Mouse (Mus musculus): Measurements from ENCODE around the gene Mfsd6l.

Gene Mfsd6l

DNA sequence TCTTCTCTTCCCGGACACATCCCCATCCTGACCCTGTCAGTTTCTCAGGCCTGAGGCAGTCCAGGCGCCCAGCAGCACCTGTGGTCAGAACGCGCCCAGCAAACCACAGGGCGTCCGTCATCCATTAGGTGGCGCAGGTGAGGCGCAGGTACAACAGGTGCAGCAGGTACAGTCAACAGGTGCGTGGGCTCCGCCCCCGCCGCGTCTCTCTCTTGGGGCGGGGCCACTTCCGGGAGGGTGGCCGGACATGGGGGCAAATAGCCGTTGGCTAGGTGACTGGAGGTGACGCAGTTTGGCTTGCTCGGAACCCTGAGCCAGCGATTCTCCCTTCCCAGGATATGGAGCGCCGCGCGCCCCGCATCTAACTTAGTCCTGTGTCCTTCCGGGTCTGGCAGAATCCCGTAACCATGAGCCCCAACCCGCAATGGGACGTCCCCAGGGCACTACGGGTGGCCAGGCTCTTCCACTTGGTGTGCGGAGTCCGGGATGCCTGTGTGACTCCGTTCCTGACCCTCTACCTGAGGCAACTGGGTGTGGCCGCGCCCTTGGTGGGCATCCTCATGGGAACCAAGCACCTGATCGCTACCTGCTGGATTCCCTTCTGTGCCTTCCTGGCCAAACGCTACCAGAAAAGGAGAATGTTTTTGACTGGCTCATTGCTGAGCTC is at the start of gene Mfsd6l:
Gene Mfsd6l (plus strand): TSS at position 269 of the 667 bp plus-strand sequence.
- DNase-seq, result peak; percentile 39

DNA sequence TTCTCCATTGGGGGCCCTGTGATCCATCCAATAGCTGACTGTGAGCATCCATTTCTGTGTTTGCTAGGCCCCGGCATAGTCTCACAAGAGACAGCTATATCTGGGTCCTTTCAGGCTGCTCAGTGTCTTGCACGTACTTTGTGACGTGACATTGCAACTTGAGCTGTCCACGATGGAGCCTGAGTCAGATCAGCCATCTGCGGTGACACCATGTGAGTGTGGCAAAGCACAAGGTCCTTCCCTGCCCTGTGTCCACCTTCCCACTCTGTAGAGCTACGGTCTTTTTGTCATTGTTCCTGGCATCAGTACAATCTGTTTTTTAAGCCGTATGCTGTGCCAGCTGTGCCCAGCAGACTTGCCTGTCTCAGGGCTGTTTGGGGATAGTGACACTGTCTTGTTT is 48.7 kb upstream of the Mfsd6l start:
- no peak for DNase-seq

DNA sequence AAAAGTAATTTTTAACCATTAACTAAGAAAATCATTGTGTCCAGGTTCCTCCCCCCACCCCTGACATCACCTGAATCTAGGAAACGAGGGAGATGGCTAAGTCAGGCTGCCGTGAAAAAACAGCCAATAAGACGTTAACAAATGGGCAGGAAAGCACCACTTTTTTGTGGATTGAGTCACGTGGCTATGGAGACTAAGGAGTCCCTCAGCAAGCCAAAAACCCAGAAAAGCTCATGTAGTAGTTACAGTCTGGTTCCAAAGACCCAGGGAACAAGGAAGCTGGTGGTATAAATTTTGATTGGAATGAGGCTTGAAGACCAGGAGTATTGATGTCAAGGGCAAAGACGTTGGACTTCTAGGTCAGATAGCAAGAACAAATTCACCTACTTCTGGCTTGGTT is 47.4 kb upstream of the Mfsd6l start:
- DNase-seq, result no peak

DNA sequence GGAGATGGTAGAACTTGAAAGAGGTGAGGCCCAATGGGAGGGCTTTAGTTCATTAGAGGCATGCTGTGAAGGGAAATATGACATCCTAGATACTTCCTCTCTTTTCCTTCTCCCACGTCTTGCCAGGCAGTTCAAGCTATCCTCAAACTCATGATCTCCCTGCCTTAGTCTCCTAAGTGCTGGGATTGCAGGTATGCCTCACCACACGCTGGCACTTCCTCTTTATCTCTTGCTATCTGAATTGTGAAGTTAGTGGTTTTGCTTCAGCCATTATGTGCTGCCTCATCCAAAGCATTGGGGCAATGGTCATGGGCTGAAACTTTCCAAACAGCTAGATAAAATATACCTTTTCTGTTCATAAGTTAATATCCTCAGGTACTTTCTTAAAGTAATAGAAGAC is 46.8 kb upstream of the Mfsd6l start:
- DNase-seq, result no peak

DNA sequence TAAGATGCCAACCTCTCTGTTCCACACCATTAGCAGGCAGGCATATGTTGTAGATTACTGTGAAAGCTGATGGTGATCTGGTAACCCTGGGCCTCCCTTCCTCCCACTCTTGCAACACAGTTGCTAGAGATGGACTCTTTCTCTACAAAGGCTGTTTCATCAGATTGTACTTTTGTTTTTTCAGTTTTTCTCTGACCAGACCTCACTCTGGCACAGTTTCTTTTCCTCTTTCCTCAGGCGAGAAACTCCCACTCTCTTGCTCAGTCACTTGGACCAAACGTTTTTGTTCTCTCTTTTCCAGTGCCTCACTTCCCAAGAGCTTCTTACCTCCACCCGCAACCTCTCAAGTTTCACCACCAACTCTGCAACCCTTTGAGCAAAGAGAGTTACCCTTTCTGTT is 42.0 kb upstream of the Mfsd6l start:
- DNase-seq, result no peak

DNA sequence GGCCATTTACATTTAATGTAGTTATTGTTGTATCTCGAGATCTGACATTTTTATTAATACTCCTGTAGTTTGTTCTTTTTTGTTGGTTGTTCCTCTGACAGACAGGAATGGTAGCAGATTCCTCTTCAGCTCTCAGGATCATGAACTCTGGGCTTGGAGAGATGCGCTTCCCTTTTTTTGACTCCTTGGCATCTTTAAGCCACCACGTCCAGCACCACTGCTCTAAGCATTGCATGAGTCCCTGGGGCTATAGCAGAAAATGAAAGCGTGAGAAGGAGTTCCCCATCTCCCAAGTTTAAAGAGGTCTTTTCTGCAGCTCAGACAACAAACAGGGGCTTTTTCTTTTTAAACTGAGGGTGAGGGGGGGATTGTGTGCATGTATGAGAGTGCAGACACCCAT is 36.6 kb upstream of the Mfsd6l start:
- DNase-seq, result no peak

DNA sequence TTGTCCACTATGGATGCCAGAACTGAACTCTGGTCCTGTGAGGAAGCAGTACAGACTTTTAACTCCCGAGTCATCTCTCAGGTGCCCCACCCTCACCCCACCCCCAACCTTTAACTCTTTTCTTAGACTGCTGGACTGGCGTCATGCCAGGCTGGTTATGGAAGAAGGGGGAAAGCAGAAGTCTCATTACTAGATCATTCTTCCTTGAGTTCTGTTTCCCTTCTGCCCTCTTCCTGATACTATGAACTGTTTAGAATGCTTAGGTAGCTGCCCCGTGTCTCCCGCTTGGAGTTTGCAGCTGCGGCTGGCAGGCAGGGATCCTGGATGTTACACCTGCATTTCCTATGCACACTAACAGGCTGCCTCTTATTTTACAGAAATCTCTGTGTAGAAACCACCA is 36.2 kb upstream of the Mfsd6l start:
- no peak for DNase-seq

DNA sequence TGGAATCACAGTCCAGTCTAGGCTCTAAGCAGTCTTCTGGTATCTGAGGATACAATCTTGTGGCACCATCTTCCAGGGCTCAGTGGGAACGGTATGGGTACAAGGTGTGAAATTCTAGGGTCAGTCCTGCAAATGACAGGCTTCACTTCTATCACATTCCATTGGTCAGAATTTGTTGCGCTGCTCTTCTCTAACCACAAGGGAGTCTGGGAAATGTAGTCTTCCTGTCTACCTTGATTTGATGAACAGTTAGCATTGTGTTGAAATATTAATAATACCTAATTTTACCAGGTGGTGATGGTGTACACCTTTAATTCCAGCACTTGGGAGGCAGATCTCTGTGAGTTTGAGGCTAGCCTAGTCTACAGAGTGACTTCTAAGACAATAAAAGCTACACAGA is 35.5 kb upstream of the Mfsd6l start:
- DNase-seq, result no peak

DNA sequence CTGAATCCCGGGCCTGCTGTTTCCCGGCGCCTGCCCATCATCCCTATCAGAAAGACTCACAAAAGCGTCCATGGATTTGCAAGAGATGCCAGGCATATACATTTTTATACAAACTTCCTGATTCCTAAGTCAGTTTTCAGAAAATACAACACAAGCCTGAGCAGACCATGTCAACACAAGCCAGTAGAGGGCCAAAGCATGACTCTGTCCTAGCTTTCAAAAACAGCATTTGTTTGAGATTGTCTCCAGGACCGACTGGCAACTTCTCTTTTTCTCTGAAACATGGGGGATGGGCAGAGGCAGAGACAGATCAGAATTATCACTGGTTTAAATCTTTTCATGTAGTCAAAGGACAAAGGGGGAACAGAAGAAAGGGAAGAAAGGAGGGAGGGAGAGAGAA is 34.6 kb upstream of the Mfsd6l start:
- no peak for DNase-seq

DNA sequence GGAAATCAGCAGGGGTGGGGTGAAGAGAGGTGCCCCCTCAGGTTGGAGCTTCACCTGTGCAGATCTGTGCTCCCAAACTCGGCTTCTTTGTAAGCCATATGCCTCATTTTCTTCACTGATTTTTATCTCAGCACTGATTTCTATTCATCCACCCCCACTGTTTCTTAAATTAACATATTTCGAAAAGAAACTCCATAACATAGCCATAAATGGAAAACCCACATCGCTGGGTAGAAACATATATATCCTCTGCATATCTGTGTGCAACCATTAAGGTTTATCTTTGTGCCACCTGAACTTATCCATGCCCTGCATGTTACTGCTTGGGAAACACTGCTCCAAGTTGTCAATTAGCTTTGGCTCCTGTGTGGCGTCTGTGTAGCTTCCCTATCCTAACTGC is 29.5 kb upstream of the Mfsd6l start:
- no peak for DNase-seq

DNA sequence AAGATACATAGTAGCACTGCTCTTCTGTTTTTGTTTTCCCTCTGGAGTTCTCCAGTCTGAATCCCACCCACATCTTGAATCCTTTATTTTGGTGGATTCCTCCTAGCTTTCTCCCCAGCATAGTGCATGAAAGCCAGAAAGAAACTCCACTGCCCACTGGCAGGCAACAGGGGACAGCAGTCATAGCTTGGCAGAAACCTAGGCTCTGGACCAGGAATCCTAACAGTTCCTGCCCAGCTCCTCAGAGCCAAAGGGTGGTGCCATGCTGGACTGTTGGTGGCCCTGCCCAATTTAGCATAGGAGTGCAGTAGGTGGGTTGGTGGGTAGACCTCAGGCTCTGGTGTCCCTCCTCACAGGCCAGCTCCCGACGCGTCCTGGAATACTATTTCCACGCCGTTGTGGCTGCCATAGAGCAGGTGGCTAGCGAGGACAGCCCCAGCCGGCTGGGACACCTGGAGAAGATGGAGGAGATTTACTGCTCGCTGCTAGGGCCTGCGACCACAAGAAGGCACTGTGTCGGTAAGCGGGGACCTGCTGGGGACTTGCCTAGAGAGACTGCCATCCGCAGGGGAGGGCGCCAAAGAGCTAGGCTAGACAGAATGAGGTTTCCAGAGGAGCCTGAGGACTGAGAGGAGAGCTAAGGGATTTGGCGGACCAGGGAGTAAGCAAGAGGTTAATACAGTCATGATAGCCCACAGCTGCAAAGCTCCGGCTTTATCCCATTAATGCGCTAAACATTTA is 24.8 kb upstream of the Mfsd6l start:
- DNase-seq, result peak; percentile 73

DNA sequence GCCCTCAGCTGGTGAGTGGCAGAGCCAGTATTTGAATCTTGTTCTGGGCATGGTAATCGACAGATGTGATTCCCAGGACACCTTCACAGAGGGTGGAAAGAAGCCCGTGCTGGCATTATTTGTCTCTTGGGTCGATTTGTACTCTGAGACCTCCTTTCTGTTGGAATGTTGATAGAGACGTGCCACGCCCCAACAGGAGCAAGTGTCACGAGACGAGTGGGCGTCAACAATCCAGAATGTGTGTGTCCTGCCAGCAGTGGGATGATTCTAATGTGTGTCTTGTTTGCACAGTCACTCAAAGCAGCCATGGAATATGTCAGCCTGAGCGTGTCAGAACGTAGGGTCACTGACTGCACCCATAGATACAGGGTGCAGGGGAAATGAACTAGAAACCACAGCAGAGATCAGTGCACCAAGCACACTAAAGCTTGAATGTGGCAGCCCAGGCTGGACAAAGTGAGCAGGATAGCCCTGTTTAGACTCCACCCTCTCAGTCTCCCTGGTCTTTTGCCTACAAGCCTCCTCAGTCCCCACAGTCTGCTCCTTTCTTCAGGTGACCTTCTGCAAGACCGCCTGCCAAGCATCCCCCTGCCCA is 23.9 kb upstream of the Mfsd6l start:
- no peak for DNase-seq

DNA sequence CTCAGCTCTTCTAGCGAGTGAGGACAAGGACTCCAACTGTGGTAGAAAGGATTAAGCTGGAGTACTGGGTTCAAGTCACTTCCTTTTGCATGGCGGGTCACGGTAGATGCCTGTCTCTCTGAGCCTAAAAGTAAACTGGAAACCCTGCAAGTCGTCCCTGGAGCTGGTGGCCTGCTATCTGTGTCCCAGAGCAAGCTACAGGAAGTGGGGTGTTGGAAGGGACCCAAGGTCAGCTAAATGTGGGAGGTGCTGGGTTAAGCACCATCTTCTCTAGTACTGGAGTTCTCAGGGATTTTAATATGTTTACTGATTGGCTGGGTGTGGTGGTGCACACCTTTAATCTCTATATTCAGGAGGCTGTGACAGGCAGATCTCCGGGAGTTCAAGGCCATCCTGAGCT is 23.2 kb upstream of the Mfsd6l start:
- DNase-seq, result no peak

DNA sequence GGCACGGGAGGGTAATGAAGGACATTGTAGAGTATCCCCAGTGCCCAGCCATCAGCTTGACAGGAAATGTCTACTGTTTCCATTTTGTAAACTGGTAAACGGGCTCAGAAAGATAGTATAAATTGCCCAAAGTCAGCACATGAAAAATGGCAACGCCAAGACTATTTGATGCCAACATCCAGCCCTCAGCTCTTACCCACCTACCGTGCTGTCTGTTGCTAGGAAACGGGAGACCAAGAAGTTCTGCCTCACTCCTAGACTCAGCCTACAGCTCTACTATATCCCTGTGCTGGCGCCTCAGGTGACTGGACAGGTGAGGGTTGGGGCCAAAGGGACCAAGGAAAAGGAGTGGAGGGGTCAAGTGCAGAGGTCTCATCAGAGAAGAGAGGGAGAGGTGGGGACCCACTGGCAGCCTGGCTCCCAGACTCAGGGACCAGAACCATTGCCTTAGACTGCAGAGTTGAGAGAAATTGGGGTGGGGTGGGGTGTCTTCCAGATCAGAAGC is 22.0 kb upstream of the Mfsd6l start:
- no peak for DNase-seq

DNA sequence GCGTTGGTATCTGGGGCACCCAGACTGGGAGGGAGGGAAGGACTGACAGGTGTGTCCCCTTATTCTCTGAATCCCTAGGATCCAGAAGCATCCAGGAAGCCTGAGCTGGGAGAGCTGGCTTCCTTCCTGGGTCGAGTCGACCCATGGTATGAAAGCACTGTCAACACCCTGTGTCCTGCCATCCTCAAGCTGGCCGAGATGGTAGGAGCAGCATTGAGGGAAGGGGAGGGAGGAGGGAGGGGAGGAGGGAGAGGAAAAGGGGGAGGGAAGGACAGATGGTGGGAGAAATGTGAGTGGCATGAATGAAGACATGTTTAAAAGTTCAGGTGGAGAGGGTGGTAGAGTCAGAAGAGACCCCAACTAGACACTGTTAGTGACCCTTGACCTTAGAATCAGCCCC is 20.0 kb upstream of the Mfsd6l start:
- no peak for DNase-seq

DNA sequence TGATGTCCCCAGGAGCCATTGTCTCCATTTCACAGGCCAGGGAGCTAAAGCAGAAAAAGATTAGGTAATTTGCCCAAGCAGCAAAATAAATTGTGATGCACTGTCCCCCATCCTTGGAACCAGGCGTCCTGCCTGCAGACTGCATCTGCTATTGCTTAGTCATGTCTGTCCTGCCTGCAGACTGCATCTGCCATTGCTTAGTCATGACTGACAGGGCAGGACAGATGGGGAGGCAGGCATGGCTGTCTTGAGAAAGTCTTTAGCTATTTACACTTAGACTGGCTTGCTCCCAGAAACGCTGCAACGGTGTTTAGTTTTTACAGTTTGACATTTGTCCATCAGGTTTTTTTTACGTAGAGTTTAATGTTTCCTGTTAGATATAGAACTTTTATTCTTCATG is 19.5 kb upstream of the Mfsd6l start:
- no peak for DNase-seq

DNA sequence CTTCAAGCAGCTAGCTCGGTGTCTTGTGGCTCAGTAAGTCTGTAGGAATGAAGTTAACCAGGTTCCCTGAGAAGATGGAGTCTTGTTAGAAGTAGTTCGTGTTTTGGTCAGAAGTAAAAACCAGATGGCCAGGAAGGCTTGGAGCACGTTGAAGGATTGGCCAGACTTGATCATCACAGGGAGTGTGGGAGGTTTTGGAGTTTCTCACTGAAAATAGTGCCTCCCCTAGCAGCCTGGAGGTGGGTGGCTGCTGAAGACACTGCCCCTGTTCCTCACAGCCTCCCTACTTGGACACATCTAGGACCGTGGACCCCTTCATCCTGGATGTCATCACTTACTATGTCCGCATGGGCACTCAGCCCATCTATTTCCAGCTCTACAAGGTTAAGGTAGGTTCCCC is 16.4 kb upstream of the Mfsd6l start:
- no peak for DNase-seq

DNA sequence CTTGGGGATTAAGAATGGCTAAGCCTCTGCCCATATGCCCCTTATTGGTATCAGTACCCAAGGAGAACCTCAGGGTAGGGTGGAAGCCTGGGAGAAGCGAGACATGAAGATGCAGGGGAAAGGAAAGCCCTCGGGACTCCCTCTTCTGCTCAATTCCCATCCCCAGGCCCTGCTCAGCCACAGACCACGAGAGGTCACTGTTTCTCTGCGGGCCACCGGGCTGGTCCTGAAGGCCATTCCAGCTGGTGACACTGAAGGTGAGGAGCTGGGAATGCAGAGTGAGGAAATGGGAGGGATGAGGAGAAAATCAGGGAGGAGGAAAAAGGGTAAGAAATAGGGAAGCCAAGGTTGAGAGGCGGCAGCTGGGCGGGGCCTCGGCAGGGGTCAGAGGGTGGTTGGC is 11.4 kb upstream of the Mfsd6l start:
- DNase-seq, result no peak

DNA sequence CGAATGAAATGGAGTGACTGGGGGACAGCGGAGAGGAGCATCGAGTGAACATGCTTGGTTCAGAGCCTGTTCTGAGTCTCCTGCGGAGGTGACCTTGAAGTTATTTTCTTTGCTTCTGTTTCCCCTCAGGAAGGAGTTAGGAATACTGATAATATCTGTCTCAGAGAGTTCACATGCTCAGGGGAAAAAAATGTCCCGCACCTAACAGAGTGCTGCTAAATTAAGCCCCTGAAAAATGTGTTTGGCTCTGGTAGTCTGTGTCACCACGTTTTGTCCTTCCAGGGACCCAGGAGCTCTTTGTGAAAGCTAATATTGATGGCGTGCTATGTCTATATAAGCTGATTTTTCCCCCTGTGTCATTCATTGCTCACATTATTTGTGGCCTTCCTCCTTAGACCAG is 10.8 kb upstream of the Mfsd6l start:
- no peak for DNase-seq

DNA sequence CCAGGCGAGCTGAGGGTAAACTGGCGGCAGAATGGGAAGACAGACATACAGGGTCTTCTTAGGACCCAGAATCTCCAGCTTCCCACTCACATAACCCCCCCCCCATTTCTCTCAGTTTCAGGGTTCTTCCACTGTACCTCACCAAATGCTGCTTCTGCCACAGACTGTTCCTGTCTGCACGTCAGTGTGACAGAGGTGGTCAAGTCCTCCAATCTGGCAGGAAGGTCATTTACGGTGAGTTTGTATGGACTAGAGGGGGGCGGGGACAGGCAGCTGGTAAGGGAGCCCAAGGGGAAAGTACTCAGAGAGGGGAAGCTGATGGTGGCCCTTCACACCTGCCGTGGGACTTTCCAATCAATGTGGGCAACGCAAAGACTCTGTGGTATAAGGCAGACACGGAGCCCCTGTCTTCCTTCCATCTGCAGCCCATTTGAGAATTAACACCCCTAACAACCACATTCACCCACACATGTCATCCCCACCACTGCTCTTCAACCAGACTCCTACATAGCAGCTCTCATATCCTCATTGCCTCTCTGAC is 10.2 kb upstream of the Mfsd6l start:
- DNase-seq, result no peak

DNA sequence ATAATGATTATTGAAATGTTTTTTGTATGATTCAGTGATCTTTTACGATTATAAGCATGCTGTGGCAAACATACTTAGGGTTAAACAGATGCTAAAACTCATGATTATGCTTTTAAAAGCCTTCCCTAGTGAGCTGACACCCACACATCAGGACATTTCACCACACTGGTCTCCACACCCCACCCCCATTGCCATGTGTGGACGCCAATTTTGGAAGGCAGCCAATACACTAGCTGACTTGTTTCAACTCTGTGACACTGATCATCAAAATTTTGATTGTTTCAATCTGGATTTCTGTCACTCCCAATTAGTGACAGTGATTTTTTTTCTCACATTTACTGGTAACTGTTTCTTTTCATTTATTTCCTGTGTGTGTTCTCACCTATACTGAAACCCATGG is 8.5 kb upstream of the Mfsd6l start:
- DNase-seq, result no peak

DNA sequence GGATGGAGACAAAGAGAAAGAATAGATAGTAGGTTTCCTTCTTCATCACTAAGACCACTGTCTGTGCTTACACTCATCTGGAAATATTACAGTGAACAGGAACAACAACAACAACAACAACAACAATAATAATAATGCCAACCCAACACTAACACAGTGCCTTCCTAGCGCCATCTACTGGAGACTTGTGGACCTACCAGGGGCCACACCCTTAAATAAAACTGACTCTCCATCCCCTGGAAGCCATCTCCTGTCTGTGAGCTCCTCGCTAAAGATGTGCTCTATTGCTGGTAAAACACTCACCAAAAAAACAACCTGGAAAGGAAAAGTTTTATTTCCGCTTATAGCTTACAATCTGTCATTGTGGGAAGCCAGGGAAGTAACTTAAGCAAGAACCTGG is 6.4 kb upstream of the Mfsd6l start:
- DNase-seq, result no peak

DNA sequence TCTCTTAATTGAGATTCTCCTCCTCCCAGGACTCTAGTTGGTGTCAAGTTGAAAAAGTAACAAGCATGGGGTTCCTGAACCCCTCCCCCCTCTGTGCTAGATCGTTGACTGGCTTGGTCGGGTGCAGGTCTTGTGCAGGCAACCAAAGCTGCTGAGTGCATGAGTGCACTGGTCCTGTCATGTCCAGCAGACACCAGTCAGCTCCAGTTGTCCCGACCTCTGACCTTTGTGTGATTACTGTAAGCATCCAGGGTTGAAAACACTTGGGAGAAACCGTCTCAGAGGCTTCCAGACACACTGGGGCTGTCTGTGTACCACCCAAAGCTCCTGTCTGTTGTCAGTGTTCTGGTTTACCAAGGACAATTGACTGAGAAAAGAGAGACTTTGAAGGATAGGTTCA is 5.6 kb upstream of the Mfsd6l start:
- no peak for DNase-seq

DNA sequence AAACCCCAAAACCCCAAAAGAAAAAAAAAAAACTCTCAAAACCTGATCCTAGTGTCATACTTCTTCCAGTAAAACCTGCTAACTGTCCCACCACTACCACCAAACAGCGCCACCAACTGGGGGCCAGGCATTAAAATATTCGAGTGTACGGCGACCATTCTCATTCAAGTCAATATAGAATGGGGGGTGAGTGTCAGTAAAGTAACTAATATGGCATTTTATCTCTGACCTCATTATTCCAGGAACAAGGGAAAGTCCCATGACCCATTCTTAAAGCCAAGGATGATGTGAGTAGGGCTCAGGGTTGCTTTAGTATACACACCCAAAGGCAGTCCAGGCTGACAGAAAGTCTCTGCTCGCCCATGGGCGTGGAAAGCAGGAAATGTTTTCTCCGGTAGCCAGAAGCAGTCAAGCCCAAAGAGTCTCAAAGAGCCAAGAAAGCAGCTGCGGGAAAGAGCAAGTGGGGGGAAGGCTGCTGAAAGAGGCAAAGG is 2.0 kb upstream of the Mfsd6l start:
- no peak for DNase-seq
